In the genomic region with DNA sequence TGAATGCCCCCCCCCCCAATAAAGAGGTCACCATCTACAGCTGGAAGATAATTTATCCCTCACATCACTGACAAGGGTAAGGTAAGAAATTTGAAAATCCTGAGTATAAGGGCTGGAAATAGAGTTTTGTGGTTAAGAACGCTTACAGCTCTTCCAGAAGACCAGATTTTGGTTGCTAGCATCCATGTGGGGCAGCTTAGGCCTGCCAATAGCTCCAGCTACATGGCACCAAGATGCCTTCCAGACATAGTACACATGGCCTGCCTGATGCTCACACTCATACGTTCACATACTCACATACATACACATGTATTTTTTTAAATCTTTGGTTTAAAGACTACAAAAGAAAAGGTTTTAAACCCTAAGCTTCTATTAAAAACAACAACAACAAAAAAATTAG, we compare ENCODE assay signal across 22 mouse cellular contexts.
DNase-seq lines count a peak whose midpoint lies in the region; ATAC-seq and TF ChIP-seq lines count a peak whose summit lies in the region.
"Had no signal": no experiment of that assay in that cellular context is flagged by ENCODE, and none has a peak within 500 bp of the region (broad histone marks: within the 10 kb centered on the region; RNA-seq: fewer than 3 reads in every experiment).

No protein-coding gene starts in this region.

- ATAC-seq in embryonic facial prominence, embryonic 12.5 days (ENCODE audit: insufficient number of reproducible peaks, insufficient read depth, low FRiP score, low TSS enrichment) = no peak
- peak; percentile 46; the same call in 1 of the 2 replicates for ATAC-seq in forebrain, postnatal 0 days
- ATAC-seq in cerebellum, adult (ENCODE audit: insufficient number of reproducible peaks, low FRiP score, low TSS enrichment) = no peak
- ATAC-seq: activated CD4-positive, CD25-positive, alpha-beta regulatory T cell, adult 4 months; CD4-positive, CD25-positive, alpha-beta regulatory T cell, adult 4 months had no signal

- WGBS in embryonic facial prominence, embryonic 12.5 days = 72% methylated on average over 2 of the region's 2 CpGs
- whole genome bisulfite sequencing in embryonic facial prominence, embryonic 10.5 days = 90% methylated on average over 2 of the region's 2 CpGs
- whole genome bisulfite sequencing in forebrain, postnatal 0 days = 51% methylated on average over 2 of the region's 2 CpGs

- no peaks in the 10 kb centered on the region for H3K36me3 ChIP-seq in embryonic facial prominence, embryonic 12.5 days
- no peaks in the 10 kb centered on the region for H3K36me3 ChIP-seq in embryonic facial prominence, embryonic 10.5 days (replicated peaks)
- H3K36me3 ChIP-seq in forebrain, postnatal 0 days (ENCODE audit: insufficient read depth) = no peaks in the 10 kb centered on the region
- H3K36me3 ChIP-seq: heart, embryonic 10.5 days; liver, embryonic 13.5 days had no signal

- no peak for DNase-seq in embryonic facial prominence, embryonic 10.5 days (ENCODE audit: low spot score)
- DNase-seq in layer of hippocampus, adult 2 months (ENCODE audit: low spot score in 2 of 2) = no peak
- no peak for DNase-seq in layer of hippocampus, adult 18-20 months (ENCODE audit: low spot score in 2 of 2)
- DNase-seq in brain, embryonic 14.5 days (ENCODE audit: low read depth) = peak; percentile 71
- peak; percentile 70 for DNase-seq in forebrain, postnatal 0 days
- DNase-seq in retina, postnatal 1 day = no peak
- DNase-seq: adrenal gland, postnatal 25 days; cerebellum, adult 2 months; heart, postnatal 10 days; kidney, adult 18-20 months; kidney, postnatal 25 days; layer of hippocampus, adult 9-11 months; liver, embryonic 13.5 days; lung, embryonic 14.5 days; lung, postnatal 36 days; midbrain, embryonic 14.5 days; thymus, postnatal 14 days had no signal

- H3K4me1 ChIP-seq in embryonic facial prominence, embryonic 12.5 days = peaks cover 40% of the 10 kb centered on the region
- peaks cover 51% of the 10 kb centered on the region for H3K4me1 ChIP-seq in embryonic facial prominence, embryonic 10.5 days
- H3K4me1 ChIP-seq in forebrain, postnatal 0 days (ENCODE audit: insufficient read depth) = peaks cover 14% of the 10 kb centered on the region; the same call in 1 of the 2 replicates
- H3K4me1 ChIP-seq: liver, embryonic 13.5 days had no signal

- H3K4me2 ChIP-seq in embryonic facial prominence, embryonic 12.5 days (replicated peaks) = no peak overlapping the region
- no peak overlapping the region for H3K4me2 ChIP-seq in forebrain, postnatal 0 days (ENCODE audit: low read depth)
- H3K4me2 ChIP-seq: liver, embryonic 13.5 days had no signal

- H3K9me3 ChIP-seq in embryonic facial prominence, embryonic 12.5 days = no peaks in the 10 kb centered on the region
- H3K9me3 ChIP-seq in embryonic facial prominence, embryonic 10.5 days = no peaks in the 10 kb centered on the region
- no peaks in the 10 kb centered on the region for H3K9me3 ChIP-seq in forebrain, postnatal 0 days (ENCODE audit: low read length)
- H3K9me3 ChIP-seq: heart, embryonic 10.5 days; liver, embryonic 13.5 days had no signal

- TF ChIP-seq CTCF in layer of hippocampus, adult 2 months (conservative IDR thresholded peaks at IDR 0.05) = no peak
- TF ChIP-seq CTCF in brain, embryonic 14.5 days (IDR thresholded peaks at IDR 0.05; ENCODE audit: borderline replicate concordance, extremely low read depth, insufficient read depth, insufficient read length) = no peak
- TF ChIP-seq CTCF in forebrain, postnatal 0 days (IDR thresholded peaks at IDR 0.05; ENCODE audit: low read depth) = no peak

- TF ChIP-seq POLR2A in brain, embryonic 14.5 days (IDR thresholded peaks at IDR 0.05; ENCODE audit: borderline replicate concordance, extremely low read depth, insufficient read depth, insufficient read length, poor library complexity, severe bottlenecking) = no peak

- peak overlapping the region; percentile 50; the same call in 1 of the 2 replicates for H3K27ac ChIP-seq in embryonic facial prominence, embryonic 12.5 days
- H3K27ac ChIP-seq in embryonic facial prominence, embryonic 10.5 days (replicated peaks) = no peak overlapping the region
- H3K27ac ChIP-seq in layer of hippocampus, adult 2 months = peak overlapping the region; percentile 78; the same call in 1 of the 2 replicates
- H3K27ac ChIP-seq in forebrain, postnatal 0 days (ENCODE audit: low read depth, low read length) = no peak overlapping the region
- H3K27ac ChIP-seq: heart, embryonic 10.5 days; liver, embryonic 13.5 days had no signal

- H3K9ac ChIP-seq in embryonic facial prominence, embryonic 12.5 days = no peak overlapping the region
- H3K9ac ChIP-seq in forebrain, postnatal 0 days = no peak overlapping the region
- H3K9ac ChIP-seq: liver, embryonic 13.5 days; lung, embryonic 14.5 days had no signal

- H3K4me3 ChIP-seq in embryonic facial prominence, embryonic 12.5 days = no peak overlapping the region
- no peak overlapping the region for H3K4me3 ChIP-seq in embryonic facial prominence, embryonic 10.5 days
- H3K4me3 ChIP-seq in layer of hippocampus, adult 2 months = no peak overlapping the region
- H3K4me3 ChIP-seq in forebrain, postnatal 0 days (ENCODE audit: low read depth, low read length) = no peak overlapping the region
- H3K4me3 ChIP-seq: heart, embryonic 10.5 days; liver, embryonic 13.5 days had no signal

- H3K27me3 ChIP-seq in embryonic facial prominence, embryonic 12.5 days = no peaks in the 10 kb centered on the region
- H3K27me3 ChIP-seq in embryonic facial prominence, embryonic 10.5 days (replicated peaks; ENCODE audit: low read depth, poor library complexity, severe bottlenecking) = no peaks in the 10 kb centered on the region
- no peaks in the 10 kb centered on the region for H3K27me3 ChIP-seq in forebrain, postnatal 0 days (ENCODE audit: insufficient read depth, low read length)
- H3K27me3 ChIP-seq: liver, embryonic 13.5 days had no signal

Comparison
In these comparisons a context has a peak if more than half of its experiments do, and no peak if none do; other contexts are left out.
1. H3K27ac ChIP-seq: peak in embryonic facial prominence, embryonic 12.5 days (single experiment) and layer of hippocampus, adult 2 months (single experiment); none in embryonic facial prominence, embryonic 10.5 days (single experiment) and forebrain, postnatal 0 days (single experiment).
2. DNase-seq: peak in brain, embryonic 14.5 days (single experiment) and forebrain, postnatal 0 days (single experiment); none in embryonic facial prominence, embryonic 10.5 days (single experiment), layer of hippocampus, adult 2 months (0 of 2), layer of hippocampus, adult 18-20 months (0 of 2) and retina, postnatal 1 day (single experiment).